Mouse (Mus musculus) c-Kit-positive CD71-positive TER-119-positive erythroid progenitor cells, embryonic 14.5 days (primary cell): ENCODE data around the gene Gm5678.
"Not testable (repeated sequence)": the region's sequence is repeated elsewhere in the genome, so short reads cannot be mapped to it uniquely, and the experiment has no call there.

Source experiments
- DNase-seq: peaks from one replicate; pipeline ENCODE4 v3.0.0-alpha.2; 2013; ENCODE audit warnings: low spot score

Gene Gm5678

DNA sequence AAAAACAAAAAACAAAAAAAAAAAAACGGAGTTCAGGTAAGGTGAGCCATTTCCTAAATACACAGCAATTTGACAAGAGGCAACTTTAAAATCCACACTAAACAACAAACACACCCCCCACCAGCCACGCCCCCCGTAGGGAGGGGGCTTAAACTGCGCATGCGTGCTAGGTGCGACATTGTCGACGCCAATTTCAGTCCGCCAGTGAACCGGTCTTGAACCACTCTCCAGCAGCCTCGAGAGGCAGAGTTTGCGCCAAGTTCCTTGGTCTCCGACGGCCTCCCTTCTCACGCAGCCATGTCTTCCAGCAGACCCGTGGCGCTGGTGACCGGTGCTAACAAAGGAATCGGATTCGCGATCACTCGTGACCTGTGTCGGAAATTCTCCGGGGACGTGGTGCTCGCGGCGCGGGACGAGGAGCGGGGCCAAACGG lies 20.2 kb upstream of the Gm5678 start:
- DNase-seq: peak; percentile 83

DNA sequence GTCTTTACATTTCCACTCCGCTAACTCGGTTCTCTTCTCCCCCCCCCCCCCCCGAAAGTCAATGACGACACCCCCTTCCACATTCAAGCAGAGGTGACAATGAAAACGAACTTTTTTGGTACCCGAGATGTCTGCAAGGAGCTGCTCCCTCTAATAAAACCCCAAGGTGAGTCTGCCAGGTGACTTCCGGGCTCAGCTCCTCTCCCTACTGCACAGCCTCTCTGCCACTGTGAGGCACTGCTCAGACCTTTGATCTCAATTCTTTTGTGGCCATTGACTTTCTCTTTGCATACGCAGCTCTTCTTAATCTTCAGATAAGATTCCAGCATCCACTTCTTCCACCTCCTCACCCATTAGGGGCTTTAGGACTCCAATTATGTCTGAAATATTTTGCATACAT lies 19.2 kb upstream of the Gm5678 start:
- no peak for DNase-seq

DNA sequence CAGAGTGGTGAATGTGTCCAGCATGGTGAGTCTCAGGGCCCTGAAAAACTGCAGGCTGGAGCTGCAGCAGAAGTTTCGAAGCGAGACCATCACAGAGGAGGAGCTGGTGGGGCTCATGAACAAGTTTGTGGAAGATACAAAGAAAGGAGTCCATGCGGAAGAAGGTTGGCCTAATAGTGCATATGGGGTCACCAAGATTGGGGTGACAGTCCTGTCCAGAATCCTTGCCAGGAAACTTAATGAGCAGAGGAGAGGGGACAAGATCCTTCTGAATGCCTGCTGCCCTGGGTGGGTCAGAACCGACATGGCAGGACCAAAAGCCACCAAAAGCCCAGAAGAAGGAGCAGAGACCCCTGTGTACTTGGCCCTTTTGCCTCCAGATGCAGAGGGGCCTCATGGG lies 18.1 kb upstream of the Gm5678 start:
- no peak for DNase-seq

DNA sequence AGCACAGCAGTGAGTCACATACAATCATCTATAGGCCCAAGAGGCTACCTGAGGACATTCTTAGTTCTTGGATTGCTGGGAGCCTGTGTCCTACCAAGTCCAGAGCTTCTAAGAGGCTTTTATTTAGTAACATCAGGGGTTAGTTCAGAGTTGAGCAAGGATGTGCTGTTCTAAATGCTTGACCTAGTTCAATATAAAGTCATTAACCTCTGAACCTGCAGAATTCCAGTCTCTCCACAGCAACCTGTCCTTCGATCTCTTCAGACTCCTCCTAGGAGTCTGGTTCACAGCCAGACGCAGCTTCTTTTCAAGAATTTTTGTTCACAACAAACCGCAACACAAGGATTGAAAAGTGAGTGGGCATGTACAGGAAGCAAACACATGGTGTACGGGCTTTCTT lies 16.9 kb upstream of the Gm5678 start:
- no peak for DNase-seq

DNA sequence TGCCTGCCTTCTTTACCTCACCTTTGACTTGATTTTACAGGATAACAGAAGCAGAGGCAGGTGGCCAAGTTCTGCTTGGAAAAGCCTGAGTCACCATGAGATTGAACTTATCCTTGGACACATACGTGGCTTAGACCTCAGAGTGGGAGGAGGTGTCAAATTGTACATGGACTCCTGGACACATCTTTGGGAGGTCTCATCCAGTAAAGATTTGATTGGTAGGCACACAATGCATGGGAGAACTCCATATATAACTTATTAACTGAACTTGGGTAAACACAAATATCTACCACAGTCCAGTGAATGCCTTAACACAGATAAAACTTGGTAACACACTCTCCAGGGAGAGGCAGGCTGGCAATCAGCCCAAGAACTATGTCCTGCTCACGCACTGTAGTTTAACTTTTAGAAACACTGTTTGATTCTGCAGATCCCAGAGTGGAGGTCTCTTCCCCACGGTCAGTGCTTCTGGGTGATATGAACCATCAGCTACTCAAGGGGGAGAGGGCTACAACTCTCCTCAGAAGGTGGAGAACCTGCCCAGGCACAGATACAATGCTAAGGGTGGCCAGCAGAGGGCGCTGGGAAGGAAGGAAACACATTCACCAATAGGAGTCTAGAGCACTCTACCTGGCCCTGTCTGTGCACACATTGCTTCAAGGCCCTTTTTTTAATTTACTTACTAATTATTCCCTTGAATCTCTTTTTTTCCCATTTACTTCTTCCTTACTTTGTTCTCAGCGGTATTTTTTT lies 12.6 kb upstream of the Gm5678 start:
- peak; percentile 60 for DNase-seq

DNA sequence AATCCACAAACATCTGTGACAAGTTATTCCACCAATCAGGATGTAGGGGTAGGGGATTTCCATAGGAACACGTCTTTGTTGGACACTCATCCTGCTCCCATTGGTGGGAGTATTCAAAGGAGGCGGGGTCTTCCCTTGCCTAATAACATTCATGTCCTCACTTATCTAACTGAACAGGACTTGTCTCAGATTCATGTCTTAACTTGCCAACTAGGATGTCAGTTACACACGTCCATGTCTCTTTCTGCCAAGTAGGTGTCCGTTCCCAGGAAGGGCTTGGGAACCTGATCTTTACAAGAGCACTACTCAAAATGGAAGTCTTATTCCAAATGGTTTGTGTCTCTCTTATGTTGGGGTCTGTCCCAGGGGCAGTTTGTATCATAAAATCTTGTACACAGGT lies 4.1 kb upstream of the Gm5678 start:
- DNase-seq: not testable (repeated sequence)

DNA sequence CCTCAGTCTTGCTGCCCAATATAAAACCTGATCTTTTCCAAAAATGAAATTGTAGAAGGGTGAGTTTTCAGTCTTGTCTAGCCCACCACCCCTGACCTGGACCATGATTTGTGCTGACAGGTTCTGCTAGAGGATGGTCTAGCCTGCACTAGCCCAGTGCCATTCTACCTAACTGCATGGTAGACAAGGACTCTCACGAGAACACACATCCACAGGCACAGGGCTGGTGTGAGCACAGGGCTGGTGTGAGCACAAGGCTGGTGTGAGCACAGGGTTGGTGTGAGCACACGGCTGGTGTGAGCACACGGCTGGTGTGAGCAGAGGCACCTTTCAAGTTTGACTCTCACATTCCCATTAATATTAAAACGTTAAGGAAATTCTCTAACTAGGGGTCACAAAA lies 3.2 kb upstream of the Gm5678 start:
- DNase-seq: no peak

DNA sequence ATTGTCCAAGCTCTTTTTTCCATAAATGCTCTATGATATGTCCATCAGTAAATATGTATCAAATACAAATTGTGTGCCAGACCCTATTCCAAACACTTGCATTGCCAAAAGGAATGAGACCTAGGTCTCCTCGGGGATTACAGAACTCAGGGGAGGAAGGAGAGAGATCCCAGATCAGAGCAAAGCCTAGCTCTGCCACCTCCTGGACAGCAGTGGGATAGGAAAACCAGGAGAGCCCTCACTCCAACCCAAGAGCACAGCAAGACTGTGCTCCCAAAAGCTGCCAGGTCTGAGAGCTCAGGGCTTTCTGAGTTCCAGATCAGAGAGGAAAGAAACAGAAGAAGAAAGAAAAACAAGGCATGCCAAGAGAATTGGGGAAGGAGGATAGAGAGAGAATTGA lies 1.2 kb upstream of the Gm5678 start:
- no peak for DNase-seq

DNA sequence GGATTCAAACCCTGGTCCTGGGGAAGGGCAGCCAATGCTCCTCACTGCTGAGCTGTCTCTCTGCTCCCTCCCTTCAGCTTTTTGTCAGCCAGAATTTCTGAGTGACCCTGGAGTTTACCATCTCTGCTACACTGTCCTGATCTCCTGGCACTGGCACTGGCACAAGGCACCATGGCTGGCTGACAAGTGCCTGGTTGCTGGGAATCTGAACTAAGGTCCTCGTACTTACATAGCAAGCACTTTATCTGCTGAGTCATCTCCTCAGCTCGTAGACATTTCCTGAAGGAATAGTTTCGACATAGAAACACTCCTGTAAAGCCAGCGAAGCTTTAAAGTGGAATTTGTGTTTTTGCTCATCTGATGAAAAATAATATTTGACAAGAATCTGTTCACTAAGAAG lies 16.1 kb downstream of the Gm5678 start:
- no peak for DNase-seq

DNA sequence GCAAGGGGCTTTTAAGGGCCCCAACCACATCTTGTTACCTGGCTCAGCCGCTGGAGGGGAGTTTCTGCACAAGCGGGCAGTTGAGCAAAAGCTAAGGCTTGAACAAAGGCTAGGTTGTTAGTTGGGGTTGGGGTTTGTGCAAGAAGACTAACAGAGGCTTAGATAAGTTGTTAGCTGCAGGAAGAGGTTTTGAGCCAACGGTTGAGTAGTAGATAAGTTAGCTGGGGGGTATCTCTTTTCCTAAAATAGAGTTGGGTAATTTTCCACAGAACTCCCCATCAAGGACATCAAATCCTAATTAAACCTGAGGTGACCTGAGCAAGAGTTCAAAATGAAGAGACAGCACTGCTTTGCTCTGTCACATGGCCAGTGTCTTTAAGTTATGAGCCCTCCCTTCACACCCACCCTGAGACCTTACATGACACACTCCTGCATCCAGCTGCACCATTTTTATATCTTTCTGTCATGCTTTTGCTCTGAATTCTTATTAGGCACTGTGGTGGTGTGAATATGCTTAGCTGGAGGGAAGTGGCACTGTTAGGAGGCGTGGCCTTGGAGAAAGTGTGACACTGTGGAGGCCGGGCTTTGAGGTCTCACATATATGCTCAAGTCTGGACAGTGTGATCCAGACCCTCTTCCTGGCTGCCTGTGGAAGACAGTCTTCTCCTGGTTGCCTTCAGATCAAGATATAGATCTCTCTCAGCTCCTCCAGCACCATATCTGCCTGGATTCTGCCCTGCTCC lies 20.7 kb downstream of the Gm5678 start:
- no peak for DNase-seq

DNA sequence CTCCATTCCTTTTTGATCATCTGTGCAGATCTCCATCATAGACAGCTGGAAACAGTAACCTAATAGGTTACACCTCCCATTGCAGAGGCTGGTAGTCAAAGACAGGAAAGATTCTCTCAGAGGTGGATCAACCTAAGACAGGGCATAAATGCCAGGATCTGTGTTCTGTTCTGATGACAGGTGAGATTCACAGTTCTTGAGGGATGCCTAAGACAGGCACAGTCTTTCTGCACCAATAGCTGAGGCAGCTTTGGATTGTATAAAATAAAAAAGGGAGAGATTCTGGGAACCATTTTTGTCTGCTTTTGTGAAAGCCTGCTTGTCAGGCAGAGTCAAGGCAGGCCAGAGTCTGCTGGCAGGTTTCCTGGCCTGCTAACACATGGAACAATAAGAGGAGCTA lies 40.1 kb downstream of the Gm5678 start:
- no peak for DNase-seq

DNA sequence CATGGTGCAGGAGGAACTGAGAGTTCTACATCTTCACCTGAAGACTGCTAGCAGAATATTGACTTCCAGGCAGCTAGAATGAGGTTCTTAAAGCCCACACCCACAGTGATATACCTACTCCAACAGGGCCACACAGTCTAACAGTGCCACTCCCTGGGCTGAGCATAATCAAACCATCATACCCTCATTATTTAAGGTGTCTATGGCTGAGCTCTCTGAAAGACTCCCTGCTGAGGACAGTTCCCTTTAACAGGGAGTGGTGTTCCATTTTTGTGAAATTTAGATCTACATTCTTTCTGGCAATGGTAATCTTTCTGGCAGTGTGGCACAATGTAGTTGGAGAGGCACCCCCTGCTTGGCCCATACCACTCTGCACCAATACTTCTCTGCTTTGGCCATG lies 41.6 kb downstream of the Gm5678 start:
- DNase-seq: no peak

DNA sequence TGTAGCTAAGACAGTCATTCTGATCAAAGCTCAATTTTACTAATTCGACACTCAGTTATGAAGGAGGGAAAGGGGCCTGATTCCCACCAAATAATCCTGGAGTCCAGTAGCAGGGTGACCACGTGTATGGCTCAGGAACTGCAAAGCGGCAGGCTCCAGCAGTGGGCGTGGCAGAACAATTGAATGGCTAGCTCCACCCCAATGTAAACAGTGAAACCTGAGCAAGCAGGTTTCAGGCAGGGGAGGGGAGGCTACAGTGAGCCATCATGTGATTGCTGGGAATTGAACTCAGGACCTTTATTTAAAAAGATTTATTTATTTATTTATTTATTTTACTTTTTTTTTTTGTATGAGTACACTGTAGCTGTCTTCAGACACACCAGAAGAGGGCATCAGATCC lies 42.6 kb downstream of the Gm5678 start:
- not testable (repeated sequence) for DNase-seq

DNA sequence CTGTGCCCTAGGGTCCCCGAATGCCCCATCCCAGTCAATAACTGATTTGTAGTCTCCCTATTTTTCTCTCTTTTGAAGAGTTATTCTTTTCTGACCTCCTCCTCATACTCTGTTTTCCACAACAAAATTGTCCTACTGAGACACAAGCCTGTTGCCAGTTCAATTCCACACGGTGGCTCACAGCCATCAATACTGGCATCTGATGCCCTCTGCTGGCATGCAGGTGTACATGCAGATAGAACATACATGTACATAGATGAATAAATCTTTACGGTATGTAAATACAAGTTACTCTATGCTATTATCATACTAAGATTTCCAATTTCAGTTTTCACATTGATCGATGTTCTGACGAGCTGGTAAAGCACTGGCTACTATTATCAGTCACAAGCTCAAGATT lies 43.2 kb downstream of the Gm5678 start:
- no peak for DNase-seq

DNA sequence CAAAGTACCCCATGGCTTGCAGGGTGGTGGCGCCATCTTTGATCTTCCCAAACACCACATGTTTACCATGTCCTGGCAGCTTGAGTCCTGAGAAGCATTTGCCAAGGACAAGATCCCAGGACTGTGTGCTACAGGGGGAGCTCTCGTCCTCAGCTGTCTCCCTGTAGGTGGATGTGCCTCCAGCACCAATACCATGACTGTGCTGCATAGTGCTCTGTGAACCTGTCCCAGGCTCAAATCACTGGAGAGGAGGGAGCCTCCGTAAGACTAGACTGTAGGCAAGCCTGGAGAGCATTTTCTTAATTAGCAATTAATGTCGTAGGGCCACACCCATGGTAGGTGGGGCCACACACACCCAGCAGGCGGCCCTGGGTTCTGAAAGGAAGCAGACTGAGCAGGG lies 48.5 kb downstream of the Gm5678 start:
- no peak for DNase-seq

DNA sequence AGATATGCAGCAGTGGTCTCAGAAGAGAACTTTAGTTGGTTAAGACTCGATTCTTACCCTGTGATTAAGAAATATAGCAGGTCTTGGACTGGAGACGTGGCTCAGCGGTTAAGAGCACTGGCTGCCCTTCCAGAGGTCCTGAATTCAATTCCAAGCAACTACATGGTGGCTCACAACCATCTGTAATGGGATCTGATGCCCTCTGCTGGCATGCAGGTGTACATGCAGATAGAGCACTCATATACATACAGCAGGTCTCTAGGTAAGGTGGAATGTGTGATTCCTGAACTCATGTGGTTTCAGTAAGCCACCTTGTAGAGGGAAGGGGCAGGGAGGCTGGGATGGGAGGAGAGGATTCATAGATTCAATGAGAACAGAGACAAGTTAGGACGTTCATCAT lies 50.3 kb downstream of the Gm5678 start:
- no peak for DNase-seq

DNA sequence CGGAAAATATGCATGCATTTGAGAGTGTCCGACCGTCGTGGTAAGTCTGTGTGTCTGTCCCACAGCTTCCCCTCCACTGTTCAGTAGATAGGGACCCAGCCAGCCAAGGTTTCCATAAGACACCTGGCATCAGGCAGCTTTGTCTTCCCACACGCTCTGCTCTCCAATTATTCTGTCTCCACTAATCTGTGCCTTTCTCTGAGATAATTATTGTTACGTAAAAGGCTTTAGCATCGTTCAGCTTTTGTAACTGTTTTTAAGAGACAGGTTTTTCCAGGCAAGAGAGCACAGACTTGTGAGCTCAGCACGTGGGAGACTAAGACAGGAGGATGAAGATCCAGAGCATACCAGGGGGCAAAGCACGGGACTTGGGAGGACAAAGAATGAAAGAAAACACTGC lies 51.3 kb downstream of the Gm5678 start:
- DNase-seq: no peak
